Mouse (Mus musculus) limb, embryonic 14.5 days (tissue): ENCODE measurements around the gene Sdk2. TPM values are rescaled to one million over a fixed set of nuclear protein-coding genes. Genes with fewer than 3 reads are reported as not detected.

Source experiments
- ATAC-seq: fragments of 200-750 bp; cut with Nextera tagmentation; 2 replicates; pipeline ENCODE4 v1.8.0; 2017; ENCODE audit warnings: low read depth, moderate number of reproducible peaks, moderate TSS enrichment; ENCODE audit not compliant: low FRiP score
- DNase-seq: peaks from one replicate; pipeline ENCODE4 v3.0.0-alpha.2; 2015; ENCODE audit warnings: low spot score
- H3K27ac ChIP-seq: fragments of 300-500 bp; sonication (generic); replicated peaks from 2 replicates; pipeline ENCODE4 v1.5.1; 2014; ENCODE audit warnings: low read depth, mild to moderate bottlenecking, low read length, moderate library complexity, mixed read lengths
- H3K27me3 ChIP-seq: fragments of 300-500 bp; sonication (generic); 2 replicates; pipeline ENCODE4 v1.6.1; 2014; ENCODE audit warnings: low read length, mixed read lengths; ENCODE audit not compliant: control insufficient read depth, insufficient read depth
- H3K36me3 ChIP-seq: fragments of 300-500 bp; sonication (generic); 2 replicates; pipeline ENCODE4 v1.6.1; 2014; ENCODE audit warnings: mild to moderate bottlenecking, low read length, moderate library complexity, mixed read lengths; ENCODE audit not compliant: control insufficient read depth, insufficient read depth
- H3K4me1 ChIP-seq: fragments of 300-500 bp; sonication (generic); 2 replicates; pipeline ENCODE4 v1.6.1; 2014; ENCODE audit warnings: antibody characterized with exemption, low read length, mixed read lengths; ENCODE audit not compliant: control insufficient read depth, insufficient read depth
- H3K4me2 ChIP-seq: fragments of 300-500 bp; sonication (generic); replicated peaks from 2 replicates; pipeline ENCODE4 v1.6.1; 2014; ENCODE audit warnings: low read depth, mild to moderate bottlenecking, low read length, moderate library complexity; ENCODE audit not compliant: severe bottlenecking
- H3K4me3 ChIP-seq: fragments of 300-500 bp; sonication (generic); replicated peaks from 2 replicates; pipeline ENCODE4 v1.5.1; 2014; ENCODE audit warnings: low read length
- H3K9ac ChIP-seq: fragments of 300-500 bp; sonication (generic); 2 replicates; pipeline ENCODE4 v1.6.1; 2014; ENCODE audit warnings: mild to moderate bottlenecking, low read depth, low read length, moderate library complexity; ENCODE audit not compliant: severe bottlenecking
- H3K9me3 ChIP-seq: fragments of 300-500 bp; sonication (generic); 2 replicates; pipeline ENCODE4 v1.6.1; 2016; ENCODE audit warnings: low read length; ENCODE audit not compliant: control insufficient read depth
- POLR2A ChIP-seq: fragments of 200-500 bp; IDR thresholded peaks from 2 replicates; pipeline ENCODE4 v1.8.0; 2012; ENCODE audit warnings: inconsistent platforms, mild to moderate bottlenecking, moderate library complexity, borderline replicate concordance; ENCODE audit not compliant: insufficient read depth, insufficient read length; ENCODE audit errors: extremely low read depth
- WGBS: fragments of 180-500 bp; shearing (Covaris S2); extraction: QIAGEN DNeasy Blood & Tissue Kit; methylation state at CpG from one replicate; pipeline ENCODE4 v1.1.7; 2014; 5-methylcytosine and 5-hydroxymethylcytosine counted together
- polyA plus RNA-seq, 2 experiments: library from polyadenylated mRNA; depleted of rRNA in 1 of 2; stranded (reverse) in 1 of 2; unstranded in 1 of 2; fragments of >200 nt; fragmentation: Nextera tagmentation in 1 of 2; extraction: Ambion mirVana in 1 of 2; gene quantifications; 2 replicates each; pipeline versions ENCODE4 v1.2.1 to v1.2.3; 2012 to 2014

Gene Sdk2
- polyA plus RNA-seq, 2 experiments = 8.0 to 11.6 TPM

- no peaks in the 10 kb centered on the region for H3K27me3 ChIP-seq
- no peak for DNase-seq
- H3K4me2 ChIP-seq = no peak overlapping the region
- no peak for TF ChIP-seq POLR2A
- H3K36me3 ChIP-seq = no peaks in the 10 kb centered on the region
- H3K4me3 ChIP-seq = no peak overlapping the region
- 79% methylated on average over 2 of the region's 2 CpGs for whole genome bisulfite sequencing
- H3K27ac ChIP-seq = no peak overlapping the region
- no peak overlapping the region for H3K9ac ChIP-seq
- peaks cover 43% of the 10 kb centered on the region for H3K9me3 ChIP-seq
- ATAC-seq = no peak
- H3K4me1 ChIP-seq = no peaks in the 10 kb centered on the region
Observed at GRCm38 (mm10) chr11:113970026-113970425, 96.8 kb downstream of the Sdk2 start.

- no peak overlapping the region for H3K4me3 ChIP-seq
- no peaks in the 10 kb centered on the region for H3K27me3 ChIP-seq
- no peak overlapping the region for H3K4me2 ChIP-seq
- DNase-seq = no peak
- ATAC-seq = no peak
- no peak for TF ChIP-seq POLR2A
- 81% methylated on average over 1 of the region's 1 CpGs for WGBS
- H3K9me3 ChIP-seq = peaks cover 53% of the 10 kb centered on the region
- H3K27ac ChIP-seq = no peak overlapping the region
- no peaks in the 10 kb centered on the region for H3K4me1 ChIP-seq
- H3K36me3 ChIP-seq = no peaks in the 10 kb centered on the region
- no peak overlapping the region for H3K9ac ChIP-seq
Observed at GRCm38 (mm10) chr11:113965214-113965613, 101.6 kb downstream of the Sdk2 start.

GRCm38 (mm10) chr11:113962751-113963150 lies 104.1 kb downstream of the Sdk2 start:
- 93% methylated on average over 3 of the region's 3 CpGs for WGBS
- DNase-seq (no peak), ATAC-seq (no peak)
- H3K4me3 ChIP-seq = no peak overlapping the region
- H3K9me3 ChIP-seq = peaks cover 41% of the 10 kb centered on the region
- no peaks in the 10 kb centered on the region for H3K27me3 ChIP-seq
- TF ChIP-seq POLR2A = no peak
- H3K36me3 ChIP-seq = no peaks in the 10 kb centered on the region
- H3K9ac ChIP-seq = no peak overlapping the region
- H3K4me1 ChIP-seq = no peaks in the 10 kb centered on the region
- no peak overlapping the region for H3K27ac ChIP-seq
- H3K4me2 ChIP-seq = no peak overlapping the region

- no peak overlapping the region for H3K4me2 ChIP-seq
- no peaks in the 10 kb centered on the region for H3K36me3 ChIP-seq
- H3K9ac ChIP-seq = no peak overlapping the region
- no peaks in the 10 kb centered on the region for H3K9me3 ChIP-seq
- no peaks in the 10 kb centered on the region for H3K27me3 ChIP-seq
- TF ChIP-seq POLR2A = no peak
- H3K4me1 ChIP-seq = peaks cover 8% of the 10 kb centered on the region
- 79% methylated on average over 15 of the region's 15 CpGs for WGBS
- H3K4me3 ChIP-seq = no peak overlapping the region
- H3K27ac ChIP-seq = no peak overlapping the region
- no peak for ATAC-seq
- no peak for DNase-seq
Observed at GRCm38 (mm10) chr11:113951616-113951988, 115.2 kb downstream of the Sdk2 start.

- Histone ChIP-seq H3K4me1 (peaks cover 8% of the 10 kb centered on the region), H3K27ac (no peak overlapping the region), H3K36me3 (no peaks in the 10 kb centered on the region), H3K9ac (no peak overlapping the region), H3K4me3 (no peak overlapping the region), H3K4me2 (no peak overlapping the region), H3K9me3 (no peaks in the 10 kb centered on the region), H3K27me3 (no peaks in the 10 kb centered on the region)
- ATAC-seq (no peak), DNase-seq (no peak)
- TF ChIP-seq POLR2A = no peak
- 61% methylated on average over 7 of the region's 7 CpGs for WGBS
Observed at GRCm38 (mm10) chr11:113950904-113951615, 115.8 kb downstream of the Sdk2 start.
